Mouse (Mus musculus) lung, embryonic 16.5 days (tissue): ENCODE measurements at regions not wholly inside any gene's neighbourhood (a gene's known extent, or its start where the extent isn't known, plus 50 kb on each side); places are given as distances from the start of the nearest gene placed in this dataset.

Experiments used
- ATAC-seq: fragments of 200-750 bp; cut with Nextera tagmentation; 2 replicates; pipeline ENCODE4 v1.8.0; 2017; ENCODE audit warnings: low read depth, mild to moderate bottlenecking, moderate library complexity
- H3K27ac ChIP-seq: fragments of 300-500 bp; sonication (generic); 2 replicates; pipeline ENCODE4 v1.5.1; 2014; ENCODE audit warnings: mild to moderate bottlenecking, control low read depth, low read length
- H3K27me3 ChIP-seq: fragments of 300-500 bp; sonication (generic); 2 replicates; pipeline ENCODE4 v1.6.1; 2014; ENCODE audit warnings: low read depth, low read length, mixed read lengths; ENCODE audit not compliant: control insufficient read depth, insufficient read depth
- H3K36me3 ChIP-seq: fragments of 300-500 bp; sonication (generic); 2 replicates; pipeline ENCODE4 v1.6.1; 2014; ENCODE audit warnings: low read length; ENCODE audit not compliant: control insufficient read depth, insufficient read depth
- H3K4me1 ChIP-seq: fragments of 300-500 bp; sonication (generic); replicated peaks from 2 replicates; pipeline ENCODE4 v1.6.1; 2014; ENCODE audit warnings: low read length, mixed read lengths; ENCODE audit not compliant: control insufficient read depth, insufficient read depth
- H3K4me2 ChIP-seq: fragments of 300-500 bp; sonication (generic); 2 replicates; pipeline ENCODE4 v1.6.1; 2014; ENCODE audit warnings: low read depth, low read length, control low read depth
- H3K4me3 ChIP-seq: fragments of 300-500 bp; sonication (generic); 2 replicates; pipeline ENCODE4 v1.5.1; 2014; ENCODE audit warnings: mild to moderate bottlenecking, low read length, control low read depth
- H3K9ac ChIP-seq: fragments of 300-500 bp; sonication (generic); 2 replicates; pipeline ENCODE4 v1.6.1; 2014; ENCODE audit warnings: low read length, control low read depth
- H3K9me3 ChIP-seq: fragments of 300-500 bp; sonication (generic); 2 replicates; pipeline ENCODE4 v1.6.1; 2016; ENCODE audit warnings: low read length; ENCODE audit not compliant: control insufficient read depth
- WGBS: fragments of 180-500 bp; shearing (Covaris S2); extraction: QIAGEN DNeasy Blood & Tissue Kit; methylation state at CpG from one replicate; pipeline ENCODE4 v1.1.7; 2014; 5-methylcytosine and 5-hydroxymethylcytosine counted together

DNA sequence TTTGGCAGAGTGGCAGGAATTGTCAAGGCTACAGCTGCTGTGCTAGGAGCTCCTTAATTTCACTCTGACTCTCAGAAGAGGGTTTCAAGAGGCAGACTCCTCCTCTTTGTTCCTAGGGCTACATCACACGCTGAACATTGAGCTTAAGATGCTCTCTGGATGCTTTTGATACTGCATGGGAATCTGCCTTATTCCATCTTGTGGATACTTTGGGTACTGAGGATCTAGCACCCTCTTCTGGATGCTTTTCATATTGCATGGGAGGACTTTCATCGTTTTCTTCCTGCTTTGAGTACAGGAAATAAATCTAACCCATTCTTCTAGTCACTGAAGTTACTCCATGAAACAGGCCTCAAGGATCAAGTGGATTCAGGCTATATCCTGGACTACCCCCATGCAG is 513.9 kb upstream of the Dsel start:
- H3K4me2 ChIP-seq = no peak overlapping the region
- no peaks in the 10 kb centered on the region for H3K27me3 ChIP-seq
- no peak overlapping the region for H3K27ac ChIP-seq
- no peak for ATAC-seq
- H3K36me3 ChIP-seq = no peaks in the 10 kb centered on the region
- no peak overlapping the region for H3K9ac ChIP-seq
- WGBS = 3% methylated on average over 2 of the region's 2 CpGs
- no peaks in the 10 kb centered on the region for H3K4me1 ChIP-seq
- no peaks in the 10 kb centered on the region for H3K9me3 ChIP-seq
- no peak overlapping the region for H3K4me3 ChIP-seq

DNA sequence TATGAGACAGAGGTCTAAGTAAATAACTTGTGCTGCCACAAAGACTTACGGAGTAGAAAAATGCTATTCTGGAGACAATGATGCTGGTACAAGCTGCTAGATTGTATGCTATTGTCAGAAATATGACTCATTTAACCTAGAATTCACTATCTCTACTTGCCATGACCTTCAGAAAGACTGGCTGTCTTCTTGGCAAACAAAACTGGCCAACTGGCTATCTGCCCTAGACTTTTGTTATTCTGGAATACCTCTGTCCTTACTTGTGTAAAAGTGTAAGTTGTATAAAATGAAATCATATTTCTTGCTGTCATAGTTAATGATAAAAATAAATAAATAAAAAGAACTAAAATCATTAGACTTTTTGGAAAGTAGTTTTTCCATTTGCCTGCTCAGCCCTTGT is 491.1 kb upstream of the Dsel start:
- H3K4me3 ChIP-seq = no peak overlapping the region
- 93% methylated on average over 1 of the region's 1 CpGs for WGBS
- no peak for ATAC-seq

More for the DNA sequence above, 491.1 kb upstream of the Dsel start:
- Histone ChIP-seq H3K4me2 (no peak overlapping the region), H3K9me3 (no peaks in the 10 kb centered on the region), H3K9ac (no peak overlapping the region), H3K36me3 (no peaks in the 10 kb centered on the region), H3K4me1 (no peaks in the 10 kb centered on the region), H3K27ac (no peak overlapping the region), H3K27me3 (no peaks in the 10 kb centered on the region)
